Mouse (Mus musculus): ENCODE results near the gene Clcn1. TPM values are rescaled to one million over a fixed set of nuclear protein-coding genes. Genes with fewer than 3 reads are reported as not detected.

The Clcn1 gene
- total and polyA plus RNA-seq, 3 experiments: 0.04 to 0.22 TPM; not detected in 1

GRCm38 (mm10) chr6:42348281-42349005 is 62.0 kb downstream of the Clcn1 start:
- no peak overlapping the region for H3K4me3 ChIP-seq (ENCODE audit: control insufficient read depth in 1 of 2, insufficient read depth in 1 of 2, low read depth in 2 of 2, low read length in 2 of 2)

GRCm38 (mm10) chr6:42349006-42349425 is 62.5 kb downstream of the Clcn1 start:
- no peak for TF ChIP-seq ZMIZ1 (IDR thresholded peaks at IDR 0.05; ENCODE audit: low read depth, low read length)
- no peak for TF ChIP-seq EP300 (IDR thresholded peaks at IDR 0.05; ENCODE audit: low read depth in 1 of 2, low read length in 2 of 2)
- TF ChIP-seq CTCF (IDR thresholded peaks at IDR 0.05 in 2 of 3, conservative IDR thresholded peaks at IDR 0.05 in 1 of 3; ENCODE audit: control insufficient read depth in 1 of 3, insufficient read depth in 1 of 3, low read depth in 2 of 3, low read length in 3 of 3, poor library complexity in 1 of 3, severe bottlenecking in 1 of 3): peak; percentile 40 to 78 (median 74); a peak in 5 of 6 replicates
- no peak for TF ChIP-seq TCF12 (IDR thresholded peaks at IDR 0.05; ENCODE audit: low read depth, low read length)
- TF ChIP-seq HCFC1 (IDR thresholded peaks at IDR 0.05; ENCODE audit: low read depth, low read length): no peak
- no peak for TF ChIP-seq CHD1 (IDR thresholded peaks at IDR 0.05; ENCODE audit: low read depth, low read length)
- no peak for TF ChIP-seq CHD2 (IDR thresholded peaks at IDR 0.05; ENCODE audit: low read length)
- TF ChIP-seq RAD21 (IDR thresholded peaks at IDR 0.05; ENCODE audit: low read depth, low read length): peak; percentile 55
- no peak for TF ChIP-seq MAFK (IDR thresholded peaks at IDR 0.05; ENCODE audit: borderline replicate concordance, low read depth, low read length)
- peak; percentile 50 for TF ChIP-seq ZC3H11A (IDR thresholded peaks at IDR 0.05; ENCODE audit: low read depth, low read length)
- peak; percentile 57 for TF ChIP-seq SMC3 (IDR thresholded peaks at IDR 0.05; ENCODE audit: low read depth, low read length)
- no peak; the same call in 1 of the 2 replicates for TF ChIP-seq MAX (IDR thresholded peaks at IDR 0.05; ENCODE audit: low read length)
- TF ChIP-seq POLR2AphosphoS2 (IDR thresholded peaks at IDR 0.05; ENCODE audit: low read length): no peak
- TF ChIP-seq MYB (IDR thresholded peaks at IDR 0.05; ENCODE audit: low read depth, low read length): no peak
- no peak for TF ChIP-seq NRF1 (IDR thresholded peaks at IDR 0.05; ENCODE audit: insufficient read depth, low read depth, low read length, poor library complexity, severe bottlenecking)
- TF ChIP-seq GABPA (IDR thresholded peaks at IDR 0.05; ENCODE audit: low read depth, low read length): no peak
- TF ChIP-seq ZNF384 (IDR thresholded peaks at IDR 0.05; ENCODE audit: low read depth, low read length): peak; percentile 69
- no peak for TF ChIP-seq E2F4 (IDR thresholded peaks at IDR 0.05; ENCODE audit: borderline replicate concordance, low read depth, low read length)
- no peak for TF ChIP-seq POLR2A (IDR thresholded peaks at IDR 0.05; ENCODE audit: control insufficient read depth in 1 of 2, insufficient read depth in 1 of 2, low read depth in 1 of 2, low read length in 2 of 2, poor library complexity in 1 of 2)
- TF ChIP-seq ZKSCAN1 (IDR thresholded peaks at IDR 0.05; ENCODE audit: low read depth, low read length): no peak
- TF ChIP-seq POLR2AphosphoS5 (IDR thresholded peaks at IDR 0.05; ENCODE audit: borderline replicate concordance, low read depth, low read length): no peak
- TF ChIP-seq RCOR1 (IDR thresholded peaks at IDR 0.05; ENCODE audit: low read depth, low read length): no peak
- H3K9ac ChIP-seq (ENCODE audit: control insufficient read depth, low read depth, low read length, poor library complexity, severe bottlenecking): peak overlapping the region; percentile 65
- H3K27ac ChIP-seq (ENCODE audit: control insufficient read depth, low read depth, low read length): peak overlapping the region; percentile 43
- peaks cover 9 to 36% of the 10 kb centered on the region in 2 experiments for H3K4me1 ChIP-seq (ENCODE audit: control insufficient read depth in 1 of 2, insufficient read depth in 2 of 2, low read length in 2 of 2)
- peak; percentile 85 for DNase-seq (ENCODE audit: low read depth, low spot score)
- peaks cover 3% of the 10 kb centered on the region for H3K79me2 ChIP-seq (ENCODE audit: control insufficient read depth, insufficient read depth, low read length, poor library complexity)
- H3K4me3 ChIP-seq (ENCODE audit: control insufficient read depth in 1 of 2, insufficient read depth in 1 of 2, low read depth in 2 of 2, low read length in 2 of 2): peak overlapping the region; percentile 59 to 82
- no peaks in the 10 kb centered on the region for H3K27me3 ChIP-seq (ENCODE audit: control insufficient read depth in 1 of 2, insufficient read depth in 2 of 2, low read length in 2 of 2)
- no peaks in the 10 kb centered on the region for H3K9me3 ChIP-seq (replicated peaks; ENCODE audit: insufficient read depth, low read length)
- H3K36me3 ChIP-seq (ENCODE audit: control insufficient read depth in 1 of 2, insufficient read depth in 2 of 2, low read length in 2 of 2): peaks cover 0 to 24% of the 10 kb centered on the region in 2 experiments; a peak in 2 of 4 replicates

More at GRCm38 (mm10) chr6:42348281-42349005, 62.0 kb downstream of the Clcn1 start:
- no peak for DNase-seq (ENCODE audit: low read depth, low spot score)
- Histone ChIP-seq H3K36me3 (ENCODE audit: control insufficient read depth in 1 of 2, insufficient read depth in 2 of 2, low read length in 2 of 2) (peaks cover 0 to 22% of the 10 kb centered on the region in 2 experiments; a peak in 2 of 4 replicates), H3K79me2 (ENCODE audit: control insufficient read depth, insufficient read depth, low read length, poor library complexity) (peaks cover 3% of the 10 kb centered on the region), H3K27me3 (ENCODE audit: control insufficient read depth in 1 of 2, insufficient read depth in 2 of 2, low read length in 2 of 2) (no peaks in the 10 kb centered on the region), H3K9ac (ENCODE audit: control insufficient read depth, low read depth, low read length, poor library complexity, severe bottlenecking) (no peak overlapping the region), H3K27ac (ENCODE audit: control insufficient read depth, low read depth, low read length) (no peak overlapping the region), H3K4me1 (ENCODE audit: control insufficient read depth in 1 of 2, insufficient read depth in 2 of 2, low read length in 2 of 2) (peaks cover 9 to 31% of the 10 kb centered on the region in 2 experiments), H3K9me3 (replicated peaks; ENCODE audit: insufficient read depth, low read length) (no peaks in the 10 kb centered on the region)
- TF ChIP-seq ZNF384 (IDR thresholded peaks at IDR 0.05; ENCODE audit: low read depth, low read length): no peak
- no peak for TF ChIP-seq MYB (IDR thresholded peaks at IDR 0.05; ENCODE audit: low read depth, low read length)
- no peak for TF ChIP-seq ZKSCAN1 (IDR thresholded peaks at IDR 0.05; ENCODE audit: low read depth, low read length)
- TF ChIP-seq MAZ (IDR thresholded peaks at IDR 0.05; ENCODE audit: low read depth, low read length): 0 out of 2 replicates have a peak, but pooled peaks have one; percentile 32

Data from MEL (cell line).